ENCODE assay signal across 8 mouse cellular contexts in the genomic region with DNA sequence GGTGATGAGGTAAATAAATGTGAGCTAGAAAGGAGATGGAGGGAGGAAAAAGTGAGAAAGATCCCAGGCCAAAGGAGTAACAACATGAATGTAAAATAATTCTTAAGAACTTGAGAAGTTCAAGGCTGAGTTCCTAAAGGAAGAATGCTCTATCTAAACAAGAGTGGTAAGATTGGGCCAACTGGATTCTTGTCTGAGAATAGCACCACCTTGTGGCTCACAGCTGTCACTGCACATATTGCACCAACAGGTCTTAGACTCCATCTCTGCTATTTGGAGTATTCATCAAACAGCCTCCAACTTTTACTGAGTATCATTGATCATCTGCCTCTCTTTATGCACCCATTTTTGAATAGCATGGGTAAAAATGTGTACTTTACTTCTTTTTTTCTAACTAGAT. TPM values are rescaled to one million over a fixed set of nuclear protein-coding genes. Genes with fewer than 3 reads are reported as not detected.
DNase-seq lines count a peak whose midpoint lies in the region; ATAC-seq and TF ChIP-seq lines count a peak whose summit lies in the region.

No protein-coding gene starts in this region.

- H3K4me1 ChIP-seq in kidney, adult 2 months (ENCODE audit: control insufficient read depth, insufficient read depth, low read length) = peaks cover 3% of the 10 kb centered on the region; the same call in 1 of the 2 replicates
- no peaks in the 10 kb centered on the region for H3K4me1 ChIP-seq in kidney, embryonic 15.5 days
- no peaks in the 10 kb centered on the region for H3K4me1 ChIP-seq in midbrain, postnatal 0 days (ENCODE audit: insufficient read depth, low read length)

- H3K27ac ChIP-seq in kidney, adult 2 months (ENCODE audit: insufficient read depth, low read depth, low read length) = no peak overlapping the region
- H3K27ac ChIP-seq in kidney, embryonic 15.5 days = no peak overlapping the region
- no peak overlapping the region for H3K27ac ChIP-seq in midbrain, postnatal 0 days (ENCODE audit: low read depth, low read length)

- no peaks in the 10 kb centered on the region for H3K27me3 ChIP-seq in kidney, adult 2 months (replicated peaks; ENCODE audit: control insufficient read depth, insufficient read depth, low read length)
- H3K27me3 ChIP-seq in kidney, embryonic 15.5 days = no peaks in the 10 kb centered on the region
- no peaks in the 10 kb centered on the region for H3K27me3 ChIP-seq in midbrain, postnatal 0 days (ENCODE audit: insufficient read depth, low read length)

- no peak overlapping the region for H3K4me2 ChIP-seq in kidney, embryonic 15.5 days
- no peak overlapping the region for H3K4me2 ChIP-seq in midbrain, postnatal 0 days (ENCODE audit: low read depth, low read length, poor library complexity, severe bottlenecking)

- peak; percentile 74 for TF ChIP-seq CTCF in kidney, adult 2 months (conservative IDR thresholded peaks at IDR 0.05; ENCODE audit: insufficient read depth, insufficient read length, low read depth, low read length)
- TF ChIP-seq CTCF in midbrain, postnatal 0 days (IDR thresholded peaks at IDR 0.05) = peak; percentile 95

- no peak overlapping the region for H3K9ac ChIP-seq in kidney, embryonic 15.5 days
- no peak overlapping the region for H3K9ac ChIP-seq in midbrain, postnatal 0 days (replicated peaks; ENCODE audit: low read length, poor library complexity, severe bottlenecking)

- H3K36me3 ChIP-seq in kidney, adult 2 months (ENCODE audit: control insufficient read depth, insufficient read depth, low read length) = no peaks in the 10 kb centered on the region
- H3K36me3 ChIP-seq in kidney, embryonic 15.5 days = no peaks in the 10 kb centered on the region
- H3K36me3 ChIP-seq in midbrain, postnatal 0 days (ENCODE audit: insufficient read depth, low read length) = no peaks in the 10 kb centered on the region

- TF ChIP-seq POLR2A in kidney, adult 2 months (IDR thresholded peaks at IDR 0.05; ENCODE audit: low read depth, low read length) = no peak

- DNase-seq in kidney, adult 2 months = peak; percentile 81
- DNase-seq in ES-CJ7 (ENCODE audit: low read depth, low spot score) = peak; percentile 72
- DNase-seq in c-Kit-negative CD71-positive TER-119-positive erythroid progenitor cells, embryonic 14.5 days (ENCODE audit: low read depth, low spot score) = peak; percentile 22
- peak; percentile 70 for DNase-seq in forelimb bud, embryonic 11.5 days (ENCODE audit: low read depth, low spot score)
- peak; percentile 40 to 67 for DNase-seq in layer of hippocampus, adult 8-10 months (ENCODE audit: low spot score in 2 of 2)
- DNase-seq in midbrain, postnatal 0 days (ENCODE audit: low spot score) = peak; percentile 91
- no peak for DNase-seq in ovary, adult 18-20 months (ENCODE audit: low spot score)

- H3K4me3 ChIP-seq in kidney, adult 2 months (ENCODE audit: insufficient read depth, low read depth, low read length) = no peak overlapping the region
- H3K4me3 ChIP-seq in kidney, embryonic 15.5 days (replicated peaks) = no peak overlapping the region
- no peak overlapping the region for H3K4me3 ChIP-seq in midbrain, postnatal 0 days (ENCODE audit: low read depth, low read length)

- no peak for ATAC-seq in kidney, embryonic 15.5 days (replicated peaks; ENCODE audit: low FRiP score)
- ATAC-seq in midbrain, postnatal 0 days (ENCODE audit: low FRiP score) = no peak

- H3K9me3 ChIP-seq in kidney, embryonic 15.5 days (replicated peaks) = no peaks in the 10 kb centered on the region
- no peaks in the 10 kb centered on the region for H3K9me3 ChIP-seq in midbrain, postnatal 0 days (ENCODE audit: low read length)

RNA-seq across cellular contexts. Expression of a gene that starts 14.1 kb away (rescaled TPM):
- 7.7 and 8.5 TPM in 2 replicates for polyA plus RNA-seq in kidney, adult 2 months (2012; rRNA removed)
- 10.6 and 11.1 TPM in 2 replicates for polyA plus RNA-seq in kidney, embryonic 15.5 days (2015; fragmentation: Nextera tagmentation; extraction: Ambion mirVana)
- total RNA-seq in layer of hippocampus, adult 8-10 months (2022) = 10 to 100 TPM; 33.7 to 36.7 (median 35.4) TPM
- 23.2 and 36.3 TPM in 2 replicates for total RNA-seq in midbrain, postnatal 0 days (2014; rRNA removed)
- 13.5 and 15.3 TPM in 2 replicates for polyA plus RNA-seq in midbrain, postnatal 0 days (2015; fragmentation: Nextera tagmentation; extraction: Ambion mirVana)

RNA-seq across cellular contexts. Expression of a gene that starts 23.2 kb away (rescaled TPM):
- not detected in 2 replicates for polyA plus RNA-seq in kidney, adult 2 months (2012; rRNA removed)
- polyA plus RNA-seq in kidney, embryonic 15.5 days (2015; fragmentation: Nextera tagmentation; extraction: Ambion mirVana) = 0.10 and 0.12 TPM in 2 replicates
- not detected for total RNA-seq in layer of hippocampus, adult 8-10 months (2022)
- not detected in 2 replicates for total RNA-seq in midbrain, postnatal 0 days (2014; rRNA removed)
- polyA plus RNA-seq in midbrain, postnatal 0 days (2015; fragmentation: Nextera tagmentation; extraction: Ambion mirVana) = not detected in 2 replicates
